Mouse (Mus musculus): Measurements from ENCODE around the gene Olfr1322.

Olfr1322 gene

GRCm38 (mm10) chrX:49891383-49891782 is at the start of gene Olfr1322:
Gene Olfr1322 (minus strand): TSS chrX:49891483.
- DNase-seq, result no peak

- DNase-seq, result no peak
These were observed 13.5 kb downstream of the Olfr1322 start for GRCm38 (mm10) chrX:49877651-49878349.

Data from lung, adult 18-20 months (tissue).